Mouse (Mus musculus) liver, embryonic 14.5 days (tissue): ENCODE data around the gene Tgfbr3.

Experiments used
- CTCF ChIP-seq: IDR thresholded peaks from 2 replicates; pipeline ENCODE4 v1.5.1; 2016; ENCODE audit warnings: antibody characterized with exemption, low read depth, control low read depth
- EP300 ChIP-seq: IDR thresholded peaks from 2 replicates; pipeline ENCODE4 v1.6.1; 2016; ENCODE audit warnings: antibody characterized with exemption, low read depth

DNA sequence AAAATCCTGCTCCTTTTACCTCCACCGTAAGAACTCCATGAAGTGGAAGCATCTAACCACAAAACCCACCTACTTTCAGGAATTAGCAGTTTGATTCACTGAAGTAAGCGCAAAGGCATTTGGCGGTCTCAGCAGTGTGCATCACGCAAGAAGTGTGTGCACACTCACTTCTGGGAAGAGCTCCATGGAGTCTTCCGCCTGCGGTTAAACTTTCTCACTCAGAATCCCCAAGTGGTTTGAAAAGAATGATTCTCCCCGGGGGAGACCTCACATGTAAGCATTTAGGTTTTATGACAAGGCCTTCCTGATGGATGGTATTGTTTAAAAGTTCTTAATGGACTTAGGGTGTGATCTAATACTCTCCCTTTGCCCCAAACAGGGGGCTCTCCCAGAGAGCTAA lies 164.9 kb downstream of the Tgfbr3 start:
- no peak for TF ChIP-seq EP300
- no peak for TF ChIP-seq CTCF
